In genomic region chr4:45005452-45005851, GRCm38 (mm10) we compare ENCODE assay signal across 13 mouse cellular contexts. TPM values are rescaled to one million over a fixed set of nuclear protein-coding genes. Genes with fewer than 3 reads are reported as not detected.
A peak's percentile ranks its signal among the peaks of the same experiment; 100 is the strongest.
DNase-seq lines count a peak whose midpoint lies in the region; TF ChIP-seq lines count a peak whose summit lies in the region.
"Had no signal": no experiment of that assay in that cellular context is flagged by ENCODE, and none has a peak within 500 bp of the region (broad histone marks: within the 10 kb centered on the region; RNA-seq: fewer than 3 reads in every experiment).

No protein-coding gene starts in this region.

- WGBS in heart, adult 2 months = 27% methylated on average over 3 of the region's 3 CpGs
- 86% methylated on average over 3 of the region's 3 CpGs for WGBS in limb, embryonic 10.5 days

- H3K27me3 ChIP-seq in heart, adult 2 months (ENCODE audit: control insufficient read depth, insufficient read depth, low read length) = no peaks in the 10 kb centered on the region
- H3K27me3 ChIP-seq in limb, embryonic 10.5 days (ENCODE audit: low read depth, poor library complexity, severe bottlenecking) = no peaks in the 10 kb centered on the region
- H3K27me3 ChIP-seq: heart, embryonic 15.5 days had no signal

- no peaks in the 10 kb centered on the region for H3K36me3 ChIP-seq in heart, adult 2 months (ENCODE audit: control insufficient read depth, insufficient read depth, low read length)
- H3K36me3 ChIP-seq in limb, embryonic 10.5 days = peaks cover 24% of the 10 kb centered on the region
- H3K36me3 ChIP-seq: heart, embryonic 15.5 days had no signal

- peaks cover 2% of the 10 kb centered on the region; the same call in 1 of the 2 replicates for H3K79me2 ChIP-seq in heart, adult 2 months (replicated peaks; ENCODE audit: control insufficient read depth, insufficient read depth, low read length)

- H3K4me3 ChIP-seq in heart, adult 2 months = no peak overlapping the region
- H3K4me3 ChIP-seq in limb, embryonic 10.5 days = no peak overlapping the region
- H3K4me3 ChIP-seq: heart, embryonic 15.5 days had no signal

- intact Hi-C loops in heart, adult 2 months (cut with DNase I) = no loop called here
- intact Hi-C loops in heart, postnatal 36 days (cut with DNase I) = no loop called here
- intact Hi-C loops in gastrocnemius, postnatal 14 days (cut with DNase I; ENCODE audit: low total_unique reads) = no loop called here

- no peak for TF ChIP-seq POLR2A in heart, adult 2 months (IDR thresholded peaks at IDR 0.05; ENCODE audit: insufficient read depth, low read depth, low read length)

- H3K9ac ChIP-seq in heart, adult 2 months (ENCODE audit: low read depth, low read length) = no peak overlapping the region
- H3K9ac ChIP-seq: heart, embryonic 15.5 days had no signal

- H3K9me3 ChIP-seq in limb, embryonic 10.5 days (replicated peaks) = no peaks in the 10 kb centered on the region
- H3K9me3 ChIP-seq: heart, embryonic 15.5 days had no signal

- no peak for TF ChIP-seq CTCF in heart, adult 2 months (IDR thresholded peaks at IDR 0.05)

- H3K27ac ChIP-seq in heart, adult 2 months = peak overlapping the region; percentile 11; the same call in 1 of the 2 replicates
- no peak overlapping the region for H3K27ac ChIP-seq in limb, embryonic 10.5 days
- H3K27ac ChIP-seq: heart, embryonic 15.5 days had no signal

- no peak for TF ChIP-seq EP300 in heart, adult 2 months (IDR thresholded peaks at IDR 0.05; ENCODE audit: insufficient read depth, low read depth, low read length)

- peaks cover 1% of the 10 kb centered on the region; the same call in 1 of the 2 replicates for H3K4me1 ChIP-seq in heart, adult 2 months (ENCODE audit: control insufficient read depth, insufficient read depth, low read length)
- H3K4me1 ChIP-seq in limb, embryonic 10.5 days = peaks cover 10% of the 10 kb centered on the region

- DNase-seq in heart, adult 2 months = peak in 1 of 2 experiments; percentile 18
- no peak for DNase-seq in heart, postnatal 36 days
- DNase-seq in 3T3-L1 (ENCODE audit: low read depth, low spot score) = peak; percentile 6
- peak; percentile 21 for DNase-seq in fat pad, adult 2 months (ENCODE audit: extremely low read depth, low read depth, low spot score)
- peak; percentile 49 to 85 for DNase-seq in kidney, postnatal 25 days
- DNase-seq in gastrocnemius, postnatal 14 days = no peak
- no peak for DNase-seq in B cell, adult 2 months
- no peak for DNase-seq in limb, embryonic 10.5 days (ENCODE audit: low spot score)
- DNase-seq: cerebellum, adult 11 months; cerebellum, postnatal 25 days; gastrocnemius, postnatal 25 days; thymus, postnatal 25 days had no signal

RNA-seq across cellular contexts. Expression of gene Zbtb5, which starts 6.8 kb away (rescaled TPM):
- total RNA-seq in heart, adult 2 months (2021) = 1 to 10 TPM; 3.8 to 5.4 TPM
- 5.8 and 6.6 TPM in 2 replicates for polyA plus RNA-seq in heart, adult 2 months (2012; rRNA removed)
- total RNA-seq in heart, postnatal 36 days (2021) = 1 to 10 TPM; 6.0 to 6.1 TPM
- 1 to 10 TPM; 4.0 to 6.0 TPM for total RNA-seq in gastrocnemius, postnatal 14 days (2021)
- polyA plus RNA-seq in limb, embryonic 10.5 days (2016; fragmentation: Nextera tagmentation; extraction: Ambion mirVana) = 35.5 and 43.0 TPM in 2 replicates

RNA-seq across cellular contexts. Expression of gene Polr1e, which starts 12.9 kb away (rescaled TPM):
- total RNA-seq in heart, adult 2 months (2021) = 10 to 100 TPM; 19.4 to 20.0 TPM
- 12.6 and 18.2 TPM in 2 replicates for polyA plus RNA-seq in heart, adult 2 months (2012; rRNA removed)
- total RNA-seq in heart, postnatal 36 days (2021) = 10 to 100 TPM; 21.9 to 24.8 TPM
- total RNA-seq in gastrocnemius, postnatal 14 days (2021) = 1 to 10 TPM; 3.9 to 6.6 TPM
- polyA plus RNA-seq in limb, embryonic 10.5 days (2016; fragmentation: Nextera tagmentation; extraction: Ambion mirVana) = 60.8 and 71.9 TPM in 2 replicates

RNA-seq across cellular contexts. Expression of gene Grhpr, which starts 24.3 kb away (rescaled TPM):
- total RNA-seq in heart, adult 2 months (2021) = 10 to 100 TPM; 32.2 to 38.4 TPM
- 60.7 and 66.6 TPM in 2 replicates for polyA plus RNA-seq in heart, adult 2 months (2012; rRNA removed)
- total RNA-seq in heart, postnatal 36 days (2021) = 10 to 100 TPM; 36.9 to 41.9 TPM
- total RNA-seq in gastrocnemius, postnatal 14 days (2021) = 10 to 100 TPM; 35.3 to 35.6 TPM
- polyA plus RNA-seq in limb, embryonic 10.5 days (2016; fragmentation: Nextera tagmentation; extraction: Ambion mirVana) = 80.9 and 91.8 TPM in 2 replicates

Comparison
In these comparisons a context has a peak if more than half of its experiments do, and no peak if none do; other contexts are left out.
1. DNase-seq: peak in 3T3-L1 (single experiment), fat pad, adult 2 months (single experiment) and kidney, postnatal 25 days (2 of 2); none in heart, postnatal 36 days (0 of 2), gastrocnemius, postnatal 14 days (single experiment), B cell, adult 2 months (0 of 2) and limb, embryonic 10.5 days (single experiment).